Mouse (Mus musculus) thymus, adult 2 months (tissue): ENCODE results near the gene Srbd1.

ENCODE experiments used
- CTCF ChIP-seq: fragments of 200-500 bp; IDR thresholded peaks from 2 replicates; pipeline ENCODE4 v1.5.1; 2012; ENCODE audit warnings: mild to moderate bottlenecking, control low read depth, low read length, moderate library complexity, borderline replicate concordance; ENCODE audit not compliant: control insufficient read depth, poor library complexity, insufficient read depth; ENCODE audit errors: extremely low read depth
- POLR2A ChIP-seq: fragments of 200-500 bp; IDR thresholded peaks from 2 replicates; pipeline ENCODE4 v1.6.1; 2012; ENCODE audit warnings: mild to moderate bottlenecking, low read length, control low read depth, moderate library complexity; ENCODE audit not compliant: control insufficient read depth, poor library complexity, insufficient read depth; ENCODE audit errors: extremely low read depth

DNA sequence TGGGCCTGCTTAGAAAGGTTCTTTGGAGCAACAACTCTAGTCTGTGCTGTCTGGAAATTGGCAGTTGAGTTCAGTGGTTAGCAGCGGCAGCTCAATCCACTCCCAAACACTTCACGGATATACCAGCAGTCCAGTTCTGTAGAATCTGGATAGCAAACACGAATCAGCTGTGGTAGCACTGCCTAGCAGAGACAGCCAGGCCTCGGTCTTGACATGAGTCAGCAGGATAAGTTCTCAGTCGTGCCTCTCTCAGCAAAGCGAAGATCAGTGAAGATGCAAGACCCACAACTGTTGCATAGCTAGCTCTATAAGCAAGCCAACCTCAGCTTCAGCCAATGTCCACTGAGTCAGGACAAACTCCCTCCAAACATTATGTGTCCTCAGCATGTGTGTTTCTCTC is 142.9 kb downstream of the Srbd1 start:
- TF ChIP-seq CTCF (no peak), POLR2A (no peak)
